Mouse (Mus musculus) midbrain, embryonic 15.5 days (tissue): ENCODE results near the gene Glis3. TPM values are rescaled to one million over a fixed set of nuclear protein-coding genes. Genes with fewer than 3 reads are reported as not detected.

ENCODE experiments used
- ATAC-seq: fragments of 200-750 bp; cut with Nextera tagmentation; replicated peaks from 2 replicates; pipeline ENCODE4 v1.8.0; 2017; ENCODE audit warnings: moderate TSS enrichment
- H3K27ac ChIP-seq: fragments of 300-500 bp; sonication (generic); 2 replicates; pipeline ENCODE4 v1.5.1; 2015; ENCODE audit warnings: mild to moderate bottlenecking, inconsistent platforms
- H3K27me3 ChIP-seq: fragments of 300-500 bp; sonication (generic); replicated peaks from 2 replicates; pipeline ENCODE4 v1.6.1; 2015; ENCODE audit warnings: inconsistent platforms
- H3K36me3 ChIP-seq: fragments of 300-500 bp; sonication (generic); replicated peaks from 2 replicates; pipeline ENCODE4 v1.6.1; 2015; ENCODE audit warnings: inconsistent platforms
- H3K4me1 ChIP-seq: fragments of 300-500 bp; sonication (generic); 2 replicates; pipeline ENCODE4 v1.6.1; 2015; ENCODE audit warnings: inconsistent platforms
- H3K4me2 ChIP-seq: fragments of 300-500 bp; sonication (generic); 2 replicates; pipeline ENCODE4 v1.6.1; 2015; ENCODE audit warnings: inconsistent platforms, mild to moderate bottlenecking, moderate library complexity
- H3K4me3 ChIP-seq: fragments of 300-500 bp; sonication (generic); 2 replicates; pipeline ENCODE4 v1.5.1; 2015; ENCODE audit warnings: mild to moderate bottlenecking, inconsistent platforms
- H3K9ac ChIP-seq: fragments of 300-500 bp; sonication (generic); 2 replicates; pipeline ENCODE4 v1.6.1; 2015; ENCODE audit warnings: mild to moderate bottlenecking, inconsistent platforms
- H3K9me3 ChIP-seq: fragments of 300-500 bp; sonication (generic); 2 replicates; pipeline ENCODE4 v1.6.1; 2016; ENCODE audit warnings: inconsistent platforms
- WGBS: fragments of 180-500 bp; shearing (Covaris S2); methylation state at CpG from one replicate; pipeline ENCODE4 v1.1.7; 2015; ENCODE audit warnings: mixed read lengths; 5-methylcytosine and 5-hydroxymethylcytosine counted together
- polyA plus RNA-seq: library from polyadenylated mRNA; unstranded; fragments of >200 nt; fragmentation: Nextera tagmentation; extraction: Ambion mirVana; gene quantifications from 2 replicates; pipeline ENCODE4 v1.2.1, GENCODE M21; 2015

Glis3 gene
- polyA plus RNA-seq, 1 experiment from 2014 or later = 3.3 TPM

GRCm38 (mm10) chr19:28577023-28577422 lies 102.9 kb downstream of the Glis3 start:
- H3K9me3 ChIP-seq = no peaks in the 10 kb centered on the region
- WGBS = 90% methylated on average over 12 of the region's 12 CpGs
- no peak for ATAC-seq
- no peaks in the 10 kb centered on the region for H3K27me3 ChIP-seq
- H3K4me1 ChIP-seq = peaks cover 9% of the 10 kb centered on the region
- no peak overlapping the region for H3K4me2 ChIP-seq
- no peak overlapping the region for H3K9ac ChIP-seq
- no peak overlapping the region for H3K27ac ChIP-seq
- H3K36me3 ChIP-seq = no peaks in the 10 kb centered on the region
- H3K4me3 ChIP-seq = no peak overlapping the region

GRCm38 (mm10) chr19:28576619-28577018 lies 103.3 kb downstream of the Glis3 start:
- no peak for ATAC-seq
- Histone ChIP-seq H3K36me3 (no peaks in the 10 kb centered on the region), H3K4me1 (peaks cover 9% of the 10 kb centered on the region), H3K4me2 (no peak overlapping the region), H3K9me3 (no peaks in the 10 kb centered on the region), H3K27ac (no peak overlapping the region), H3K9ac (no peak overlapping the region), H3K4me3 (no peak overlapping the region), H3K27me3 (0 out of 2 replicates have a peak, but pooled peaks cover 1% of the 10 kb centered on the region)
- whole genome bisulfite sequencing = 83% methylated on average over 6 of the region's 6 CpGs

GRCm38 (mm10) chr19:28573641-28574040 lies 106.2 kb downstream of the Glis3 start:
- Histone ChIP-seq H3K4me2 (no peak overlapping the region), H3K9ac (no peak overlapping the region), H3K36me3 (no peaks in the 10 kb centered on the region), H3K4me3 (no peak overlapping the region), H3K27ac (no peak overlapping the region), H3K27me3 (0 out of 2 replicates have a peak, but pooled peaks cover 5% of the 10 kb centered on the region), H3K9me3 (no peaks in the 10 kb centered on the region), H3K4me1 (no peaks in the 10 kb centered on the region)
- 90% methylated on average over 3 of the region's 3 CpGs for WGBS
- no peak for ATAC-seq

GRCm38 (mm10) chr19:28569856-28570255 lies 110.0 kb downstream of the Glis3 start:
- Histone ChIP-seq H3K9ac (no peak overlapping the region), H3K27me3 (0 out of 2 replicates have a peak, but pooled peaks cover 5% of the 10 kb centered on the region), H3K4me3 (no peak overlapping the region), H3K36me3 (no peaks in the 10 kb centered on the region), H3K4me2 (no peak overlapping the region), H3K27ac (no peak overlapping the region), H3K4me1 (no peaks in the 10 kb centered on the region), H3K9me3 (no peaks in the 10 kb centered on the region)
- ATAC-seq = no peak
- WGBS = 38% methylated on average over 3 of the region's 3 CpGs

GRCm38 (mm10) chr19:28567100-28567499 lies 112.8 kb downstream of the Glis3 start:
- no peak overlapping the region for H3K4me3 ChIP-seq
- H3K27ac ChIP-seq = no peak overlapping the region
- no peaks in the 10 kb centered on the region for H3K9me3 ChIP-seq
- ATAC-seq = no peak
- H3K4me2 ChIP-seq = no peak overlapping the region
- H3K36me3 ChIP-seq = no peaks in the 10 kb centered on the region
- 63% methylated on average over 1 of the region's 1 CpGs for WGBS
- H3K27me3 ChIP-seq = 0 out of 2 replicates have a peak, but pooled peaks cover 5% of the 10 kb centered on the region
- H3K4me1 ChIP-seq = no peaks in the 10 kb centered on the region
- no peak overlapping the region for H3K9ac ChIP-seq

GRCm38 (mm10) chr19:28566554-28566953 lies 113.3 kb downstream of the Glis3 start:
- 4% methylated on average over 2 of the region's 2 CpGs for WGBS

GRCm38 (mm10) chr19:28561697-28562002 lies 118.2 kb downstream of the Glis3 start:
- Histone ChIP-seq H3K4me3 (no peak overlapping the region), H3K4me1 (peaks cover 8% of the 10 kb centered on the region; the same call in 1 of the 2 replicates), H3K27ac (no peak overlapping the region), H3K27me3 (no peaks in the 10 kb centered on the region), H3K9me3 (no peaks in the 10 kb centered on the region), H3K4me2 (no peak overlapping the region), H3K36me3 (no peaks in the 10 kb centered on the region), H3K9ac (no peak overlapping the region)
- no peak for ATAC-seq

More at GRCm38 (mm10) chr19:28566554-28566953, 113.3 kb downstream of the Glis3 start:
- ATAC-seq = no peak
- Histone ChIP-seq H3K9me3 (no peaks in the 10 kb centered on the region), H3K27ac (no peak overlapping the region), H3K4me2 (no peak overlapping the region), H3K4me3 (no peak overlapping the region), H3K9ac (no peak overlapping the region), H3K4me1 (no peaks in the 10 kb centered on the region), H3K27me3 (0 out of 2 replicates have a peak, but pooled peaks cover 3% of the 10 kb centered on the region), H3K36me3 (no peaks in the 10 kb centered on the region)

GRCm38 (mm10) chr19:28560801-28561696 lies 118.8 kb downstream of the Glis3 start:
- Histone ChIP-seq H3K27ac (0 out of 2 replicates have a peak overlapping the region, but pooled peaks have one; percentile 0), H3K4me2 (no peak overlapping the region), H3K4me3 (no peak overlapping the region), H3K36me3 (no peaks in the 10 kb centered on the region), H3K9me3 (no peaks in the 10 kb centered on the region), H3K9ac (no peak overlapping the region), H3K27me3 (no peaks in the 10 kb centered on the region), H3K4me1 (peaks cover 8% of the 10 kb centered on the region; the same call in 1 of the 2 replicates)
- WGBS = 18% methylated on average over 8 of the region's 8 CpGs
- ATAC-seq = no peak

GRCm38 (mm10) chr19:28559836-28560235 lies 120.0 kb downstream of the Glis3 start:
- H3K4me2 ChIP-seq = no peak overlapping the region
- no peak for ATAC-seq

GRCm38 (mm10) chr19:28559400-28559799 lies 120.5 kb downstream of the Glis3 start:
- ATAC-seq = no peak
- H3K9me3 ChIP-seq = no peaks in the 10 kb centered on the region
- WGBS = 74% methylated on average over 10 of the region's 10 CpGs

More at GRCm38 (mm10) chr19:28559836-28560235, 120.0 kb downstream of the Glis3 start:
- Histone ChIP-seq H3K4me1 (peaks cover 8% of the 10 kb centered on the region; the same call in 1 of the 2 replicates), H3K27me3 (no peaks in the 10 kb centered on the region), H3K36me3 (no peaks in the 10 kb centered on the region), H3K4me3 (no peak overlapping the region), H3K9ac (no peak overlapping the region), H3K27ac (no peak overlapping the region), H3K9me3 (no peaks in the 10 kb centered on the region)
- WGBS = 59% methylated on average over 7 of the region's 7 CpGs

GRCm38 (mm10) chr19:28558661-28559060 lies 121.2 kb downstream of the Glis3 start:
- Histone ChIP-seq H3K27me3 (no peaks in the 10 kb centered on the region), H3K36me3 (no peaks in the 10 kb centered on the region), H3K4me2 (no peak overlapping the region), H3K9me3 (no peaks in the 10 kb centered on the region), H3K4me3 (no peak overlapping the region), H3K27ac (no peak overlapping the region), H3K4me1 (peaks cover 8% of the 10 kb centered on the region; the same call in 1 of the 2 replicates), H3K9ac (no peak overlapping the region)
- no peak for ATAC-seq
- 56% methylated on average over 8 of the region's 8 CpGs for WGBS

More at GRCm38 (mm10) chr19:28559400-28559799, 120.5 kb downstream of the Glis3 start:
- no peak overlapping the region for H3K9ac ChIP-seq
- no peaks in the 10 kb centered on the region for H3K27me3 ChIP-seq
- no peaks in the 10 kb centered on the region for H3K36me3 ChIP-seq
- no peak overlapping the region for H3K27ac ChIP-seq
- H3K4me1 ChIP-seq = peaks cover 8% of the 10 kb centered on the region; the same call in 1 of the 2 replicates
- no peak overlapping the region for H3K4me2 ChIP-seq
- no peak overlapping the region for H3K4me3 ChIP-seq

GRCm38 (mm10) chr19:28557559-28558328 lies 122.1 kb downstream of the Glis3 start:
- Histone ChIP-seq H3K4me3 (no peak overlapping the region), H3K27me3 (no peaks in the 10 kb centered on the region), H3K9ac (no peak overlapping the region), H3K4me1 (peaks cover 8% of the 10 kb centered on the region; the same call in 1 of the 2 replicates), H3K27ac (no peak overlapping the region), H3K36me3 (no peaks in the 10 kb centered on the region), H3K9me3 (no peaks in the 10 kb centered on the region), H3K4me2 (no peak overlapping the region)
- 58% methylated on average over 5 of the region's 5 CpGs for WGBS
- ATAC-seq = no peak
